Mouse (Mus musculus): Measurements from ENCODE around the gene Tmcc1. TPM values are rescaled to one million over a fixed set of nuclear protein-coding genes. Genes with fewer than 3 reads are reported as not detected.
"Not testable (repeated sequence)": the region's sequence is repeated elsewhere in the genome, so short reads cannot be mapped to it uniquely, and the experiment has no call there.

Tmcc1 gene
- polyA plus RNA-seq, 1 experiment from 2014 or later: 9.4 TPM

DNA sequence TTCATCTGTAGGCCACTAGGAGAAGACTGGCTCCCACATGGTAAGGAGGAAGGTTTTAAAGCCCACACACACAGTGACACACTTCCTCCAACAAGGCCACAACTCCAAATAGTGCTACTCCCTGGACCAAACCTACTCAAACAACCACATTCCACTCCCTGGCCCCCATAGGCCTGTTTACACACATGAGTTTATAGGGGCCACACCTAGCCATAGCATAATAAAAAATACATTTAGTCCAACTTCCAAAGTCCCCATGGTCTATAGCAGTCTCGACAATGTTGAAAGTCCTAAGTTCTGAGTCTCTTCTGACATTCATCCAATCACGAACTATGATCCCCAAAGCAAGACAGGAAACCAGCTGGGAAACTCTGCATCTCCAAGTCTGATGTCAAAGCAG, 14.9 kb downstream of the Tmcc1 start:
- no peaks in the 10 kb centered on the region for H3K9me3 ChIP-seq (ENCODE audit: control insufficient read depth, low read length)
- no peaks in the 10 kb centered on the region for H3K27me3 ChIP-seq (ENCODE audit: control insufficient read depth, insufficient read depth, low read length)
- H3K4me1 ChIP-seq (replicated peaks; ENCODE audit: control insufficient read depth, insufficient read depth): no peaks in the 10 kb centered on the region
- no peak overlapping the region for H3K27ac ChIP-seq (replicated peaks)
- 90% methylated on average over 2 of the region's 2 CpGs for whole genome bisulfite sequencing
- no peak for ATAC-seq (ENCODE audit: low FRiP score, low TSS enrichment)
- no peak overlapping the region for H3K4me2 ChIP-seq (replicated peaks; ENCODE audit: low read depth)
- no peak overlapping the region for H3K9ac ChIP-seq (ENCODE audit: low read length)
- no peak for TF ChIP-seq CTCF (IDR thresholded peaks at IDR 0.05; ENCODE audit: low read depth)
- no peak for TF ChIP-seq EP300 (optimal IDR thresholded peaks at IDR 0.05)
- H3K36me3 ChIP-seq (ENCODE audit: control insufficient read depth, insufficient read depth, low read length): no peaks in the 10 kb centered on the region; the same call in 1 of the 2 replicates
- H3K4me3 ChIP-seq (ENCODE audit: low read depth, low read length): no peak overlapping the region
- no peak for DNase-seq (ENCODE audit: low spot score)

DNA sequence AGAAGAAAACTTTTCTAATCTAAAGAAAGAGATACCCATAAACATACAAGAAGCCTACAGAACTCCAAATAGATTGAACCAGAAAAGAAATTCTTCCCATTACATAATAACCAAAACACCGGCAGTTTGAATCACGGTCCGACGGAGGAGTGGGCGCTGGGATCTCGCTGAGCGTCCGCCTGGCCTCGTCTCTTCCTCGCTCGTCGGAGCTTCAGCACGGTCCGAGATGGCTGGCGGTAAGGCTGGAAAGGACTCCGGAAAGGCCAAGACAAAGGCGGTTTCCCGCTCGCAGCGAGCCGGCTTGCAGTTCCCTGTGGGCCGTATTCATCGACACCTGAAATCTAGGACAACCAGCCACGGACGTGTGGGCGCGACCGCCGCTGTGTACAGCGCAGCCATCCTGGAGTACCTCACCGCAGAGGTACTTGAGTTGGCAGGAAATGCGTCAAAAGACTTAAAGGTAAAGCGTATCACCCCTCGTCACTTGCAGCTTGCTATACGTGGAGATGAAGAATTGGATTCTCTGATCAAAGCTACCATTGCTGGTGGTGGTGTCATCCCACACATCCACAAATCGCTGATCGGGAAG, 19.7 kb downstream of the Tmcc1 start:
- H3K4me2 ChIP-seq (replicated peaks; ENCODE audit: low read depth); H3K4me3 ChIP-seq (ENCODE audit: low read depth, low read length); H3K27ac ChIP-seq (replicated peaks); H3K9me3 ChIP-seq (ENCODE audit: control insufficient read depth, low read length); H3K4me1 ChIP-seq (replicated peaks; ENCODE audit: control insufficient read depth, insufficient read depth); ATAC-seq (ENCODE audit: low FRiP score, low TSS enrichment); H3K27me3 ChIP-seq (ENCODE audit: control insufficient read depth, insufficient read depth, low read length); H3K36me3 ChIP-seq (ENCODE audit: control insufficient read depth, insufficient read depth, low read length); DNase-seq (ENCODE audit: low spot score); H3K9ac ChIP-seq (ENCODE audit: low read length): not testable (repeated sequence)
- 80% methylated on average over 37 of the region's 37 CpGs for WGBS

DNA sequence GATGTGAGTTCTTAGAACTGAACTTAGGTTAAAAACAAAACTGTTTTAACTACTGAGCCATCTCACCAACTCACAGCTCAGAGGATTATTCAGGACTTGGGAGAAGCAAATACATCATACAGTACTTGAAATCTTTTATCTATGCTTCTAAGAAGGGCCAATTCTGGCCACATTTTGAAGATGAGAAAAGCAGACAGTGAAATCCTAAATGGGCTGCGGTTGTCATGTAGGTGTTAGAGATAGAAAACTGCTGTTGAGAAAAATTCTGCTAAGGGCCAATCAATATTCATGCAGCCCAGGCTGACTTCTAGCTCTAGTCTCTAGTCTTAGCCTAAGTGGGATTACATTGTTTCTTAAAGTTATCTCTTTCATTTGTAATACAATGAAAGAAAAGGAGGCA, 26.9 kb downstream of the Tmcc1 start:
- ATAC-seq (ENCODE audit: low FRiP score, low TSS enrichment) (no peak), DNase-seq (ENCODE audit: low spot score) (no peak)
- H3K9ac ChIP-seq (ENCODE audit: low read length): no peak overlapping the region
- H3K4me2 ChIP-seq (replicated peaks; ENCODE audit: low read depth): no peak overlapping the region
- no peaks in the 10 kb centered on the region for H3K36me3 ChIP-seq (ENCODE audit: control insufficient read depth, insufficient read depth, low read length)
- no peak overlapping the region for H3K4me3 ChIP-seq (ENCODE audit: low read depth, low read length)
- TF ChIP-seq CTCF (IDR thresholded peaks at IDR 0.05; ENCODE audit: low read depth) (no peak), EP300 (optimal IDR thresholded peaks at IDR 0.05) (no peak)
- H3K9me3 ChIP-seq (ENCODE audit: control insufficient read depth, low read length): no peaks in the 10 kb centered on the region
- H3K27me3 ChIP-seq (ENCODE audit: control insufficient read depth, insufficient read depth, low read length): no peaks in the 10 kb centered on the region
- 79% methylated on average over 1 of the region's 1 CpGs for WGBS
- no peaks in the 10 kb centered on the region for H3K4me1 ChIP-seq (replicated peaks; ENCODE audit: control insufficient read depth, insufficient read depth)
- no peak overlapping the region for H3K27ac ChIP-seq (replicated peaks)

DNA sequence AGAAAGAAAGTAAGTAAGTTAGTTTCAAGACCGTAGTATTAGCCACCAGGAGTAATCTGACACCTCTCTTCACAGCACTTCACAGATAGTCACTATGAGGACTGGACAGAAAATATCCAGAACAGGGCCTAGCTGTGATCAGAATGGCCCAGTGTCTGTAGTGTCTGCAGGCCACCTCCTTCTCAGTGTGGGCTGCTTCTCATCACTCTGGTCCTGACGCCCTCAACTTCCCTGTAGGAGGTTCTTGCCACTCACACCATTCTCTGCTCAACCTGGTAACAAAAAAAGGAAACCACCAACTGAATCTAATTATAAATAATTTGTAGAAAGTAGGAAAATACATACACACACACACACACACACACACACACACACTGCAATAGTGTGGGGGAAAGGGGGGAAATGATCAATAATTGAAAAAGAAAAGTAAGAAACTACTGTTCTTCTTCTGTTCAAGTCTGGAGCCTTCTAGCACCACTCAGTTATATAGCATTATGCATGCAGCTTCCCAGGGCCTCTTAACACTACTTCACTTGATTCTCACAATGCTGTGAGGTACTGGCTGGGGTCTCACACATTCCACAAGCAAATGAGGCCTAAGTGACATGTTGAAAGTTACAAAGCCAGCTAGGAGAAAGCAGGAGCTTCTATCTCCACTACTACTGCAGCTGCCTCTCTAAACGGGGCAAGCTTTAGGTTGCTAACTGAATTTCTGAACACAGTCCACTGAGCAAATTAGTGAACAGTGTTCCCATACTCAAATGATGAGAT, 38.2 kb downstream of the Tmcc1 start:
- Histone ChIP-seq H3K9ac (ENCODE audit: low read length) (no peak overlapping the region), H3K4me3 (ENCODE audit: low read depth, low read length) (no peak overlapping the region), H3K27ac (replicated peaks) (no peak overlapping the region), H3K27me3 (ENCODE audit: control insufficient read depth, insufficient read depth, low read length) (no peaks in the 10 kb centered on the region), H3K36me3 (ENCODE audit: control insufficient read depth, insufficient read depth, low read length) (no peaks in the 10 kb centered on the region; the same call in 1 of the 2 replicates), H3K4me2 (replicated peaks; ENCODE audit: low read depth) (no peak overlapping the region), H3K4me1 (replicated peaks; ENCODE audit: control insufficient read depth, insufficient read depth) (no peaks in the 10 kb centered on the region), H3K9me3 (ENCODE audit: control insufficient read depth, low read length) (no peaks in the 10 kb centered on the region)
- ATAC-seq (ENCODE audit: low FRiP score, low TSS enrichment) (no peak), DNase-seq (ENCODE audit: low spot score) (no peak)
- 56% methylated on average over 3 of the region's 3 CpGs for WGBS
- TF ChIP-seq EP300 (optimal IDR thresholded peaks at IDR 0.05): no peak
- no peak for TF ChIP-seq CTCF (IDR thresholded peaks at IDR 0.05; ENCODE audit: low read depth)

DNA sequence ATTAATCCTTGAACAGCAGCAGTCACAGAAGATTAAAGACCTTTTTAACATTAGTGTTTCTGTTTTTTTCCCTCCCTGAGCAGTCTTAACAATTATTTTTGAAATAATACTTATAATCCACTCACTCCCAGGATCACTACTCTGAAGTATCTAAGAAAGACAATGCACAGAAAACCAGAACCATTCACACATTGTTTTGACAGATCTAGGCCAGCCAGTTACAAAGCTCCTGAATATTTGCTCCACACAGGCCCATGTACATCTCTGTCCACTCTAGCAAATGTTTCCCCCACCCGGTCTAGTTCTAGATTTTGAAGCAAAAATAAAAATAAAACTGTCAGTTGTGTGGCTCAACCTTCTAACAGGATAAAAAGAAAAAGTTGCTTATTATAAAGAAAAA, 45.9 kb downstream of the Tmcc1 start:
- Histone ChIP-seq H3K4me1 (replicated peaks; ENCODE audit: control insufficient read depth, insufficient read depth) (no peaks in the 10 kb centered on the region), H3K27me3 (ENCODE audit: control insufficient read depth, insufficient read depth, low read length) (no peaks in the 10 kb centered on the region), H3K9ac (ENCODE audit: low read length) (no peak overlapping the region), H3K27ac (replicated peaks) (no peak overlapping the region), H3K4me2 (replicated peaks; ENCODE audit: low read depth) (no peak overlapping the region), H3K9me3 (ENCODE audit: control insufficient read depth, low read length) (no peaks in the 10 kb centered on the region), H3K4me3 (ENCODE audit: low read depth, low read length) (no peak overlapping the region), H3K36me3 (ENCODE audit: control insufficient read depth, insufficient read depth, low read length) (no peaks in the 10 kb centered on the region)
- ATAC-seq (ENCODE audit: low FRiP score, low TSS enrichment) (no peak), DNase-seq (ENCODE audit: low spot score) (no peak)
- WGBS: 55% methylated on average over 1 of the region's 1 CpGs
- TF ChIP-seq EP300 (optimal IDR thresholded peaks at IDR 0.05): no peak
- no peak for TF ChIP-seq CTCF (IDR thresholded peaks at IDR 0.05; ENCODE audit: low read depth)

DNA sequence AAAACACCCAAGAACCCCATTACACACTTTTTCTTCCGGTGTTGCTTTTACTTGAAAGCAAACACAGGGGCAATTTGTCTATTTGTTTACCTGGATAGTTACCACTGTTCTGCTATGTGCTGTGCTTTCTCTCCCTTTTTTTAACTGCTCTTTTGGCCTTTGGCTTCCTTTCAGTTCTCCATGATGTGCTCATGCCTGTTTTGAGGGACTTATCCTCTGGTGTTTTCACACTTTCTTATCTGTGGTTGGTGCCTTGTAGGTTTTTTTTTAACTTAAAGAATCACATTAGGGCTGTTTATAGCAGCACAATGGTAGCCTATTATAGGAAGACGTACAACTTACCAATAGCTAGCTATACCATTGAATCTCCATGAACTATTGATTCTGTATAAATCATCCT, 51.6 kb downstream of the Tmcc1 start:
- Histone ChIP-seq H3K27ac (replicated peaks) (no peak overlapping the region), H3K36me3 (ENCODE audit: control insufficient read depth, insufficient read depth, low read length) (no peaks in the 10 kb centered on the region), H3K4me3 (ENCODE audit: low read depth, low read length) (no peak overlapping the region), H3K9me3 (ENCODE audit: control insufficient read depth, low read length) (no peaks in the 10 kb centered on the region), H3K4me1 (replicated peaks; ENCODE audit: control insufficient read depth, insufficient read depth) (no peaks in the 10 kb centered on the region), H3K27me3 (ENCODE audit: control insufficient read depth, insufficient read depth, low read length) (no peaks in the 10 kb centered on the region), H3K4me2 (replicated peaks; ENCODE audit: low read depth) (no peak overlapping the region), H3K9ac (ENCODE audit: low read length) (no peak overlapping the region)
- TF ChIP-seq CTCF (IDR thresholded peaks at IDR 0.05; ENCODE audit: low read depth): no peak
- TF ChIP-seq EP300 (optimal IDR thresholded peaks at IDR 0.05): no peak
- no peak for ATAC-seq (ENCODE audit: low FRiP score, low TSS enrichment)
- WGBS: 58% methylated on average over 2 of the region's 2 CpGs
- no peak for DNase-seq (ENCODE audit: low spot score)

All from stomach, postnatal 0 days (tissue).